Comparison of ENCODE assay signal across 8 mouse cellular contexts in the genomic region with DNA sequence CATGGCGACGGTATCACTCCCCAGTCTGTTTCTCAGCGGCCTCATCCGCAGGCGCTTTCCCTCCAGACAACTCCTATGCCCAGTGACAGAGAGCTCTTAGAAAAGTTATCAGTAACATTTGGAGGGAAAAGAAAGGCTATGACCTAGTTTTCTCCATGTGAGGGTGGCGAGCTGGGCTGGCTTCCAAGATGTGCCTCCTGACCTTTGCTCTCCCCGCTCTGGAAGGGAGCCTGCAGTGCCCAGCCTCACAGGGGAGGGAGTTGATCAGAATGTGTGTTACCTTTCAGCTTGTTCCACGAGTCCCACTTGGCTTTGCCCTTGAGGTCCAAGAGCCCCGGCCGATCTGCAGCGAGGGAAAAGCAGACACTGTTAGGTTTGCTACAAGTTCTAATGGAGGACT. TPM values are rescaled to one million over a fixed set of nuclear protein-coding genes. Genes with fewer than 3 reads are reported as not detected.
DNase-seq lines count a peak whose midpoint lies in the region; ATAC-seq and TF ChIP-seq lines count a peak whose summit lies in the region.

No protein-coding gene starts in this region.

- peaks cover 38% of the 10 kb centered on the region for H3K4me1 ChIP-seq in kidney, adult 2 months (ENCODE audit: control insufficient read depth, insufficient read depth, low read length)
- peaks cover 32% of the 10 kb centered on the region for H3K4me1 ChIP-seq in kidney, embryonic 15.5 days
- peaks cover 7% of the 10 kb centered on the region for H3K4me1 ChIP-seq in brown adipose tissue, adult 24 weeks (ENCODE audit: control insufficient read depth, insufficient read depth, insufficient read length, low read length)
- H3K4me1 ChIP-seq in heart, embryonic 14.5 days (ENCODE audit: control insufficient read depth in 2 of 2, insufficient read depth in 2 of 2, low read length in 2 of 2) = peaks cover 15 to 41% of the 10 kb centered on the region in 2 experiments

- DNase-seq in kidney, adult 2 months = peak; percentile 92
- DNase-seq in lung, postnatal 14 days = peak; percentile 16
- DNase-seq in spleen, postnatal 10 days (ENCODE audit: low spot score in 2 of 2) = no peak
- DNase-seq in spleen, postnatal 4 days (ENCODE audit: low spot score in 2 of 2) = no peak
- DNase-seq in thymus, postnatal 36 days = no peak

- TF ChIP-seq CTCF in kidney, adult 2 months (conservative IDR thresholded peaks at IDR 0.05; ENCODE audit: insufficient read depth, insufficient read length, low read depth, low read length) = no peak

- H3K9ac ChIP-seq in kidney, embryonic 15.5 days = no peak overlapping the region
- no peak overlapping the region for H3K9ac ChIP-seq in heart, embryonic 14.5 days (ENCODE audit: low read length)

- H3K27me3 ChIP-seq in kidney, adult 2 months (replicated peaks; ENCODE audit: control insufficient read depth, insufficient read depth, low read length) = no peaks in the 10 kb centered on the region
- H3K27me3 ChIP-seq in kidney, embryonic 15.5 days = no peaks in the 10 kb centered on the region
- no peaks in the 10 kb centered on the region for H3K27me3 ChIP-seq in heart, embryonic 14.5 days (ENCODE audit: control insufficient read depth, insufficient read depth, low read length)

- no peak overlapping the region for H3K4me3 ChIP-seq in kidney, adult 2 months (ENCODE audit: insufficient read depth, low read depth, low read length)
- H3K4me3 ChIP-seq in kidney, embryonic 15.5 days (replicated peaks) = no peak overlapping the region
- H3K4me3 ChIP-seq in brown adipose tissue, adult 24 weeks (ENCODE audit: insufficient read depth, low read depth, low read length) = peak overlapping the region; percentile 20; the same call in 1 of the 2 replicates
- H3K4me3 ChIP-seq in heart, embryonic 14.5 days (ENCODE audit: control insufficient read depth in 1 of 2, insufficient read depth in 1 of 2, low read depth in 1 of 2, low read length in 2 of 2) = no peak overlapping the region

- no peak for ATAC-seq in kidney, embryonic 15.5 days (replicated peaks; ENCODE audit: low FRiP score)
- ATAC-seq in heart, embryonic 14.5 days (ENCODE audit: insufficient number of reproducible peaks, insufficient read depth, low FRiP score, low read depth) = no peak

- no peak overlapping the region for H3K4me2 ChIP-seq in kidney, embryonic 15.5 days
- no peak overlapping the region for H3K4me2 ChIP-seq in heart, embryonic 14.5 days (ENCODE audit: low read length)

- H3K9me3 ChIP-seq in kidney, embryonic 15.5 days (replicated peaks) = no peaks in the 10 kb centered on the region
- peaks cover 6% of the 10 kb centered on the region; the same call in 1 of the 2 replicates for H3K9me3 ChIP-seq in heart, embryonic 14.5 days (ENCODE audit: control insufficient read depth, low read length)

- WGBS in kidney, adult 2 months = 45% methylated on average over 11 of the region's 11 CpGs
- 84% methylated on average over 11 of the region's 11 CpGs for WGBS in kidney, embryonic 15.5 days
- WGBS in heart, embryonic 14.5 days = 56% methylated on average over 11 of the region's 11 CpGs

- H3K36me3 ChIP-seq in kidney, adult 2 months (ENCODE audit: control insufficient read depth, insufficient read depth, low read length) = peaks cover 10% of the 10 kb centered on the region
- H3K36me3 ChIP-seq in kidney, embryonic 15.5 days = peaks cover 61% of the 10 kb centered on the region
- peaks cover 62% of the 10 kb centered on the region for H3K36me3 ChIP-seq in heart, embryonic 14.5 days (ENCODE audit: control insufficient read depth, insufficient read depth, low read length)

- peak overlapping the region; percentile 63; the same call in 1 of the 2 replicates for H3K27ac ChIP-seq in kidney, adult 2 months (ENCODE audit: insufficient read depth, low read depth, low read length)
- no peak overlapping the region for H3K27ac ChIP-seq in kidney, embryonic 15.5 days
- peak overlapping the region; percentile 89 for H3K27ac ChIP-seq in brown adipose tissue, adult 24 weeks (replicated peaks; ENCODE audit: low read depth, low read length)
- H3K27ac ChIP-seq in heart, embryonic 14.5 days (replicated peaks in 1 of 2; ENCODE audit: control insufficient read depth in 1 of 2, insufficient read depth in 1 of 2, low read depth in 2 of 2, low read length in 2 of 2) = peak overlapping the region; percentile 61 to 80

- TF ChIP-seq POLR2A in kidney, adult 2 months (IDR thresholded peaks at IDR 0.05; ENCODE audit: low read depth, low read length) = no peak

RNA-seq across cellular contexts. Expression of gene Dbi, which starts 4.8 kb away (rescaled TPM):
- polyA plus RNA-seq in kidney, adult 2 months (2012; rRNA removed) = 1,108 and 1,337 TPM in 2 replicates
- 696 and 764 TPM in 2 replicates for polyA plus RNA-seq in kidney, embryonic 15.5 days (2015; fragmentation: Nextera tagmentation; extraction: Ambion mirVana)
- polyA plus RNA-seq in brown adipose tissue, adult 24 weeks (2012; ENCODE audit: insufficient read depth, insufficient read length, missing spikeins) = 8,737 and 9,357 TPM in 2 replicates
- polyA plus RNA-seq in heart, embryonic 14.5 days (2014; fragmentation: Nextera tagmentation; extraction: Ambion mirVana) = 768 and 775 TPM in 2 replicates

RNA-seq across cellular contexts. Expression of gene 3110009E18Rik, which starts 4.9 kb away (rescaled TPM):
- polyA plus RNA-seq in kidney, adult 2 months (2012; rRNA removed) = 4.3 and 5.1 TPM in 2 replicates
- 19.7 and 22.1 TPM in 2 replicates for polyA plus RNA-seq in kidney, embryonic 15.5 days (2015; fragmentation: Nextera tagmentation; extraction: Ambion mirVana)
- polyA plus RNA-seq in brown adipose tissue, adult 24 weeks (2012; ENCODE audit: insufficient read depth, insufficient read length, missing spikeins) = 3.3 and 8.9 TPM in 2 replicates
- 11.1 and 12.4 TPM in 2 replicates for polyA plus RNA-seq in heart, embryonic 14.5 days (2014; fragmentation: Nextera tagmentation; extraction: Ambion mirVana)

RNA-seq across cellular contexts. Expression of gene Tmem37, which starts 42.2 kb away (rescaled TPM):
- 232 and 266 TPM in 2 replicates for polyA plus RNA-seq in kidney, adult 2 months (2012; rRNA removed)
- 51.3 and 53.6 TPM in 2 replicates for polyA plus RNA-seq in kidney, embryonic 15.5 days (2015; fragmentation: Nextera tagmentation; extraction: Ambion mirVana)
- 53.3 and 66.7 TPM in 2 replicates for polyA plus RNA-seq in brown adipose tissue, adult 24 weeks (2012; ENCODE audit: insufficient read depth, insufficient read length, missing spikeins)
- polyA plus RNA-seq in heart, embryonic 14.5 days (2014; fragmentation: Nextera tagmentation; extraction: Ambion mirVana) = 15.1 and 15.7 TPM in 2 replicates

Comparison
In these comparisons a context has a peak if more than half of its experiments do, and no peak if none do; other contexts are left out.
1. DNase-seq: peak in kidney, adult 2 months (single experiment) and lung, postnatal 14 days (single experiment); none in spleen, postnatal 10 days (0 of 2), spleen, postnatal 4 days (0 of 2) and thymus, postnatal 36 days (0 of 2).